Mouse (Mus musculus): ENCODE data around the gene Stk24. TPM values are rescaled to one million over a fixed set of nuclear protein-coding genes. Genes with fewer than 3 reads are reported as not detected.

Stk24 gene
- total and polyA plus RNA-seq, 2 experiments from 2014 or later: 15.3 to 34.0 TPM

GRCm38 (mm10) chr14:121246048-121246731, 133.6 kb downstream of the Stk24 start:
- H3K4me1 ChIP-seq (ENCODE audit: insufficient read depth): no peaks in the 10 kb centered on the region
- no peak overlapping the region for H3K4me2 ChIP-seq (ENCODE audit: low read depth)
- no peaks in the 10 kb centered on the region for H3K9me3 ChIP-seq (ENCODE audit: low read length)
- DNase-seq: no peak
- H3K9ac ChIP-seq: no peak overlapping the region
- TF ChIP-seq CTCF (IDR thresholded peaks at IDR 0.05; ENCODE audit: low read depth): no peak
- H3K27ac ChIP-seq (ENCODE audit: low read depth, low read length): no peak overlapping the region
- ATAC-seq: no peak
- WGBS: 78% methylated on average over 14 of the region's 14 CpGs
- peaks cover 40% of the 10 kb centered on the region for H3K36me3 ChIP-seq (ENCODE audit: insufficient read depth)
- no peak overlapping the region for H3K4me3 ChIP-seq (ENCODE audit: low read depth, low read length)
- H3K27me3 ChIP-seq (ENCODE audit: insufficient read depth, low read length): no peaks in the 10 kb centered on the region

- H3K27me3 ChIP-seq (ENCODE audit: insufficient read depth, low read length): no peaks in the 10 kb centered on the region
- no peak for TF ChIP-seq CTCF (IDR thresholded peaks at IDR 0.05; ENCODE audit: low read depth)
- no peak overlapping the region for H3K4me3 ChIP-seq (ENCODE audit: low read depth, low read length)
- no peaks in the 10 kb centered on the region for H3K4me1 ChIP-seq (ENCODE audit: insufficient read depth)
- no peaks in the 10 kb centered on the region for H3K9me3 ChIP-seq (ENCODE audit: low read length)
- H3K4me2 ChIP-seq (ENCODE audit: low read depth): no peak overlapping the region
- no peak for DNase-seq
- peaks cover 52% of the 10 kb centered on the region for H3K36me3 ChIP-seq (ENCODE audit: insufficient read depth)
- no peak for ATAC-seq
- whole genome bisulfite sequencing: 97% methylated on average over 15 of the region's 15 CpGs
- H3K9ac ChIP-seq: no peak overlapping the region
- H3K27ac ChIP-seq (ENCODE audit: low read depth, low read length): no peak overlapping the region
Observed at GRCm38 (mm10) chr14:121244104-121244503, 135.7 kb downstream of the Stk24 start.

DNA sequence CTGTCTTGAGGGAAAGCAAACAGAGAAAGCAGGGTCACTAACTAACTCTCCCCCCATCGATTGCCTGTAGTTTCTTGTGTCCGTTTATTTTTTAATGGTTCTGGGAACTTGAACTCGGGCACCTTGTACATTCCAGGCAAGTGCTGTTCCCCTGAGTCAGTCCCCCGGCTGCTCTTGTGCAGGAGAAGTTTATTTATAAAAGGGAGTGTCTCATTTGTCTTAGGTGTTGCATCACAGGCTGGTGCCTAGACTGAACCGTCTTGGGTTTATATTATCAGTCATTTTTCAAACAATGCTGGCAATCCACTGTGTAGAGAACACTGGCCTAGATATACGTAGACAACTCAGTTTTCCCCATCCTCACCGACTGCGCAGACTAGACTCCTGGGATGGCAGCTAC, 140.4 kb downstream of the Stk24 start:
- TF ChIP-seq CTCF (IDR thresholded peaks at IDR 0.05; ENCODE audit: low read depth): no peak
- Histone ChIP-seq H3K9ac (no peak overlapping the region), H3K36me3 (ENCODE audit: insufficient read depth) (peaks cover 75% of the 10 kb centered on the region), H3K9me3 (ENCODE audit: low read length) (no peaks in the 10 kb centered on the region), H3K4me1 (ENCODE audit: insufficient read depth) (no peaks in the 10 kb centered on the region), H3K4me3 (ENCODE audit: low read depth, low read length) (no peak overlapping the region), H3K27me3 (ENCODE audit: insufficient read depth, low read length) (no peaks in the 10 kb centered on the region), H3K27ac (ENCODE audit: low read depth, low read length) (no peak overlapping the region), H3K4me2 (ENCODE audit: low read depth) (no peak overlapping the region)
- WGBS: 92% methylated on average over 8 of the region's 8 CpGs
- ATAC-seq: no peak
- no peak for DNase-seq

GRCm38 (mm10) chr14:121238727-121239126, 141.1 kb downstream of the Stk24 start:
- no peak for TF ChIP-seq CTCF (IDR thresholded peaks at IDR 0.05; ENCODE audit: low read depth)
- Histone ChIP-seq H3K9ac (no peak overlapping the region), H3K36me3 (ENCODE audit: insufficient read depth) (peaks cover 75% of the 10 kb centered on the region), H3K9me3 (ENCODE audit: low read length) (no peaks in the 10 kb centered on the region), H3K27me3 (ENCODE audit: insufficient read depth, low read length) (no peaks in the 10 kb centered on the region), H3K4me3 (ENCODE audit: low read depth, low read length) (no peak overlapping the region), H3K4me1 (ENCODE audit: insufficient read depth) (no peaks in the 10 kb centered on the region), H3K4me2 (ENCODE audit: low read depth) (no peak overlapping the region), H3K27ac (ENCODE audit: low read depth, low read length) (no peak overlapping the region)
- no peak for ATAC-seq
- DNase-seq: no peak
- 93% methylated on average over 10 of the region's 10 CpGs for WGBS

- Histone ChIP-seq H3K4me1 (ENCODE audit: insufficient read depth) (no peaks in the 10 kb centered on the region), H3K4me2 (ENCODE audit: low read depth) (no peak overlapping the region), H3K27me3 (ENCODE audit: insufficient read depth, low read length) (no peaks in the 10 kb centered on the region), H3K4me3 (ENCODE audit: low read depth, low read length) (no peak overlapping the region), H3K27ac (ENCODE audit: low read depth, low read length) (no peak overlapping the region), H3K9me3 (ENCODE audit: low read length) (no peaks in the 10 kb centered on the region), H3K9ac (no peak overlapping the region), H3K36me3 (ENCODE audit: insufficient read depth) (peaks cover 72% of the 10 kb centered on the region)
- TF ChIP-seq CTCF (IDR thresholded peaks at IDR 0.05; ENCODE audit: low read depth): no peak
- 68% methylated on average over 4 of the region's 4 CpGs for WGBS
- ATAC-seq (peak; percentile 8; the same call in 1 of the 2 replicates), DNase-seq (no peak)
Observed at GRCm38 (mm10) chr14:121236736-121237135, 143.1 kb downstream of the Stk24 start.

Other genes with a start within 250 kb of the Stk24 start
- gene Slc15a1, start 125.2 kb upstream of the Stk24 start, total RNA-seq (2014; rRNA removed): 0.38 TPM in 1 of 2 replicates, not detected in the other
- gene Slc15a1, start 125.2 kb upstream of the Stk24 start, polyA plus RNA-seq (2015; fragmentation: Nextera tagmentation; extraction: Ambion mirVana): 0.09 and 0.18 TPM in 2 replicates